Mouse (Mus musculus): ENCODE results near the gene Trmt61a.
A peak's percentile ranks its signal among the peaks of the same experiment; 100 is the strongest.
"Not testable (repeated sequence)": the region's sequence is repeated elsewhere in the genome, so short reads cannot be mapped to it uniquely, and the experiment has no call there.

Trmt61a gene

DNA sequence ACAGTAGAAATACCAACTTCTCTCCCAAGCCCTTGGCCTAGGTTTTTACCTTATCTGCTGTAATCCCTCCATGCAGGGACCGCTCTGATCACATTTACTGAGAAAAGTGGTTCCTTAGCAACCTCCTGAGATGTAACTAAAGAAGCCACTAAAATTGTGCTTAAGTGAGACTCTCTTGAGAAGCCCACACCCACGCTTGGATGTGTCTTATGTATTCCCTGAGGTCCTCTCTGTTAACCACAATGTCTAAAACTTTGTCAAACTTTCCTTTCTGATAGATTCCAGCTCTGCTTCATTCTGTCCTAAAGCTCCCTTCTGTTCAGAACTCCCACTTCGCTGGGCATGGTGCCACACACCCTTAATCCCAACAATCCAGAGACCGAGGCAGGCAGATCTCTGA, 21.6 kb downstream of the Trmt61a start:
- DNase-seq: no peak

DNA sequence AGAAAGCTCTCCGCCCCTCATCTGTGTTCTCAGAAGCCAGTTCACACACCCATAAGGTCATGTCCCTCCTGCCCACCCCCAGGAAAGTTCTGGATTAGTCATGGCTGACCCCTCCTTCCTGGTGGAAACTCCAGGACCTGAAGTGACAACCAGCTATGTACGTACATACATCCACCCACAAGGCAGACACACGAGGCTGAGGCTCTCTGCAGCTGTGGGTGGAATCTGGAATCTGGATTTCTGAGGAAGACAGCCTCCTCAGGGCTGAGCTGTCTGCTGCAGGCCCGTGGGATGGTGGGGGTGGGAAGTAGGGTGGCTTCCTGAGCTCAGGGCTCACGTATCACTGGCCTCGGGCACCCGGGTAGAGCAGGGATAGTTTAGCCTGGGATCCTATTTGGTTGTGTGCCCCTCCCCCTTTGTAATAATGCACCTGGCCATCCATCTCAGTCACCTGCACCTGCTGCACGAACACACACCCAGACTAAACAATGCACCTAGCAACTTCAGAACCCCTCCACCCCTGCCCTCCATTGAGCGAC, 23.1 kb downstream of the Trmt61a start:
- no peak for DNase-seq

DNA sequence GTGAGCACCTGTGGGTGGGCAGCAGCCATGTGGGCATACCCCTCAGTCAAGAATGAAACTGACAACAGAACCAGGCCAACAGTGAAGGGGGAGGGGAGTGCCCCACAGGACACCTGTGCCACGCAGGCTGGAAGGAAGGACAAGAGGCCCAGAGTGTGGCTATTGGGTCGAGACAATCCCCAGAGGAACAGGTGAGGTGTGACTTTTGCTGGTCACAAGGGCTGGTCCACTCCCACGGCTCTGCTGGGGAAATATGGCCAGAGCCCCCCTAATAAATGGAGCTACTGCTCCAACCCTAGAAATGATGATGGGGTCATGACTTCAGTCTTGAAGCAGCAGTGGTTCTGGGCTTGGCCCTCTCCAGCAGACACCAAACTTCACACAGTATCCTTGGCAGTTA, 25.4 kb downstream of the Trmt61a start:
- DNase-seq: no peak

DNA sequence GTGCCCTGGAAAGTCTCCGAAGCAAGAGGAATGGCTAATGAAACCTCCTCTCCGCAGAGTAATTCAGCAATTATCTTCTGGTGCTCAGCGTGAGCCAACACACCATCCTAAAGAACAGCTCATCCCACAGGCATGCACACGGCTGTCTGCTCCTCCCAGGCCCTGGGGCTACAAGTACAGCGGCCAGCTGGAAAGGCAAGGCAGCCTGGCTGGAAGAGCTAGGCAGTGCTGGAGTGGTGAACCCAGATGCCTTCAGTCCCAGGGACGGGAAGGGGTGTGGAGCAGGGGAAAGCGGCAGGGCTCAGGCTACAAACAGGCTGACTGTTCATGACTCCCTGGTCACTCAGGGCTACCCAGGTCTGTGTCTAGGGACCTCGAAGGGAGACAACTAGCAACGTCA, 26.7 kb downstream of the Trmt61a start:
- DNase-seq: no peak

DNA sequence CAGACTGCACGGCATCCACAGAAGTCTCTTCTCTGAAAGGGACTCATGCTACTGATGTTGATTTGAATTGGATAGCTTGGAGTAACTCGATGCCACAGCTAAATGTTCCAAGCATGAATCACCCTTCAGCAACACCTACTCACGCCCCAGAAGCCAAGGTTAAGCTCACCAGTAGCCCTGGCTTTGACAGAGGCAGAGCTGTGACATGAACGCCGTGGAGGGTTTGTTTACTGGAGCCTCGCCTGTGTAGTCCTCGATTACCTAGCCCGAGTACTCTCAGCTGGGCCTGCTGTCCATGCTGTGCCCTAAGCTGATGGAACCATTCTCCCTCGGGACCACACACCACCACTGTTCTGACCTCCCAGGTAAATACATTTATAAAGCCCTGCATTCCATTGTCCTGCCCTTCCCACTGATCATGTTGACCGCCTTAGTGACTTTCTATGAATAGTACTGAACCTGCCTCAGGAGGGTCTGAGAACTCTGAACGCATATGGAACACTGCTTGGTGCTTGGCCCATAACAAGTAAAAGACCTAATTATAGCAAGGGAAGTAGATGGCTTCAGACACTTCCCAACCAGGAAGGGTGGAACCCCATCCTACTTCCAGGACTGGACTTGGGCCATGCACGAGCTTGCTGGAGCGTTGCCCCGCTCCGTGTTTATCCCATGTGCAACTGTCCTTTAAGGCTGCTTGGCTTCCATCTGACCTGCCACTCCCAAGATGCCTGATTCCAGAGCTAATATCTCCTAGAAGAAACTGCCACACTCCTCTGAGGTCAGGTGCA, 27.5 kb downstream of the Trmt61a start:
- peak; percentile 73 for DNase-seq

DNA sequence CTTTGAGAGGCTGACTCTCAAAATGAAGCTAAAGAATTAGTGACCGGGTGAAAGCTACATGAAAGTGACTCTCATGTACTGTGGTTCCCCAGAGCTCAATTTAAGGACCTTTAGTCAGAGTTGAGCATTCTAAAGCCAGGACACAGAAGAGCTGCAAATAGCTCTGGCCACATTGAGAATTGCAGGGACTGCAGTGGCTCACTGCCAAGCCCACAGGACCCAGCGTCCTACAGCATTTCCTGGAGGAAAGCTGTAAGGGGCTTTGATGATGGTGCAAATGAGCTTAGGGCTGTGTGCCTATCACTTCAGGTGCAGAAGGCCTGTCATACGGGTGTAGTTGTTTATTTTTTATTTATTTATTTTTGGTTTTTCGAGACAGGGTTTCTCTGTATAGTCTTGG, 30.3 kb downstream of the Trmt61a start:
- no peak for DNase-seq

DNA sequence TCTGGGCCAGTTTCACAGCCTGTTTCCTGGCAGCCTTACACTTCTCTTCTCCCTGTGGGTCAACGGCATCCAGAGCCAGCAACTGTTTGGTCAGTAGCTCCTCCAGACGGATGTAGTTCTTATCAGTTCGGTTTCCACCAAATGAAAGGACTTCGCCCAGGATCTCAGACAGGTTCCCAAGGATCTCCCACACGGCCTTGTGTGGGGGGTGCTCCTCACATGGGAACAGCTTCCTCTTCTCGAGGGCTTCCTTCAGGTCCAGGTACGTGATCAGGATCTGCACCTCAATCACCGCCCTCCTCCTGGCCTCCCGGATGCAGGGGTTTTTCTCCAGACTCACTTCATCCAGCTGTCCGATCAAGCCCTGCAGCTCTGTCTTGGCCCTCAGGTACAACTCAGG, 32.2 kb downstream of the Trmt61a start:
- DNase-seq: no peak

DNA sequence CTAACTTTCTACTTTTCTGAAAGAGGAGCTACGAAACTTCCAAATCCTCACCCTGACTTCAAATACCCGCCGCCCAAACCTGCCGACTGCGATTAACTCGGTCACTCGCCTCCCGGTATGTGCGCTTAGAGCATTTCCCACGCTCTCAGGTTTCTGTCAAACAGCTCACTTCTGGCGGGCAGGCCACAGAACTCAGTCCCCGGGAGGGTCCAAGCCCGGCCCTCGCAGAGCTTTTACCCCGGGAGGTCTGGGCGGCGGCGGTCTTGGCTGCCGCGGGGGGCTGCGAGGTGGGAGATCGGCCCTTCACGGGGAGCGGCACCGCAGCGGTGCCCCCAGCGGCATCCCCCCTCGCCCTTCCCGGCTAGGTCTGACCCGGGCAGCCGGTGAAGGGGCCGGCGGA, 34.6 kb downstream of the Trmt61a start:
- DNase-seq: no peak

DNA sequence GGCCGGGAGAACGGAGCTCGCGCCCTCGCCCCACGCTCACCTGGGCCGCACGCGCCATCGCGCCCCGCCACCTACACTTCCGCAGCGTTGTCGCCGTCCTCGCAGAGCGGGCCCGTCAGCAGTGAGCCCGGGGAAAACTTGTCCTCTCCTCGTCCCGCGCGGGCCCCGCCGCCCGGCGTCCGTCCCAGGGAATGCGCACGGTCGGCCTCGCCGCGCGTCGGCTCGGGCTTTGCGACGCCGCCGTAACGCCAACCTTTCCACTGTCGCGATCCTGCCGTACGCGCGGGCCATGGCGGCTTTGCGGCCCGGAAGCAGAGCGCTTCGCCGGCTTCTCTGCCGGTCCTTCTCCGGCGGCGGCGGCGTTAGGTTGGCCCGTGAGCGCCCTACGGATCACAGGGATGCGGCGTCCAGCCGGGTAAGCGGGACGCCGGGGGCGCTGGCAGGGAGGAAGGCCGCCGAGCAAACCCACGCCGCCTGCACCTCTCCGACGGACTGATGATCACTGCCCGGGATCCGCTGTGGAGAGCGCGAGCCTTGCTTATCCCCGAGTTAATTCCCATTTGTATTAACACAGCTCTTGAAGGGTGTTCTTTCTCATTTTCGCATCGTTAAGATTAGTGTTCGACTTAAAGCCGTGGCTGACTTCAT, 35.2 kb downstream of the Trmt61a start, which contains the start of the genes Bag5 and Apopt1:
Gene Bag5 (minus strand): TSS at position 254 of the 648 bp plus-strand sequence.
Gene Apopt1 (plus strand): TSS at position 258 of the 648 bp plus-strand sequence.
- DNase-seq: peak; percentile 93

DNA sequence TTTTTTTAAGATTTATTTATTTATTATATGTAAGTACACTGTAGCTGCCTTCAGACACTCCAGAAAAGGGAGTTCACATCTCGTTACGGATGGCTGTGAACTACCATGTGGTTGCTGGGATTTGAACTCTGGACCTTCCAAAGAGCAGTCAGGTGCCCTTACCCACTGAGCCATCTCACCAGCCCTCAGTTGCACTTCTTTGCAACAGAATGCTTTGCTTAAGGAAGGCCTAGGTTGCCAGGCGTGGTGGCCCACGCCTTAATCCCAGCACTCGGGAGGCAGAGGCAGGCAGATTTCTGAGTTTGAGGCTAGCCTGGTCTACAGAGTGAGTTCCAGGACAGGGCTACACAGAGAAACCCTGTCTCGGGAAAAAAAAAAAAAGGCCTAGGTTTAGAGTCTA, 36.0 kb downstream of the Trmt61a start:
- not testable (repeated sequence) for DNase-seq

DNA sequence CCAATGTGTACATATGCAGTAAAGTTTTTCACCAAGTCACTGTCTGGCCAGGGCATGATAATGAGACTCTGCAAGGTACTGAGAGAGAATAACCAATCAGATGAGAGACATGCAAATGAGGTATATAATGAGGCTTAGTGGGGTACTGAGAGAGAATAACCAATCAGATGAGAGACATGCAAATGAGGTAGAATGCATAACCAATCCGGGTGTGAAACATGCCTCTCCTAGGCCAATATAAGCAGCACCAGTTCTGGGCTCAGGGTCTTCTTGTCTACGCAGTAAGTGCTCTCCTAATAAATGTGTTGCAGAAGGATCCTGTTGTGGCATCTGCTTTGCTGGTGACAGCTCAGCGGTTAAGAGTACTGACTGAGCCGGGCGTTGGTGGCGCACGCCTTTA, 38.6 kb downstream of the Trmt61a start:
- no peak for DNase-seq

DNA sequence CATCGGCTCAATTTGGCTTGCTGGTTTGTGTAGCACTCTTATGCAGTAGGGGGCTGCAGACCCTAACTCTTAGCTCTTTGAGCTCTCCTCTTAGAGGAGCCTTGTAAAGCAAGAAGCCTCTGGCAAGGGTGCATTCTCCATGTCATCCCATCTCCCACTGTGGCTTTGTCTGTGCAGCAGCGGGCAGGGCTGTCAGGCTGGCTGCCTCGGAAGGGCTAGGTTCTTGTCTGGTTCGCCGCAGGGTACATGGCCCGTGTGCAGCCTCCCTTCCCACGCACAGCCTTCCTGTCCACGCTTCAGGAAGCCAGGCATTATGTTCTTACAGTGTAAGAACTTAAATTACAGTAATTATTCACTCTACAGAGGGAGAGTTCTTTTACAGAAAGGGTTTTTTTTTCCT, 40.8 kb downstream of the Trmt61a start:
- no peak for DNase-seq

DNA sequence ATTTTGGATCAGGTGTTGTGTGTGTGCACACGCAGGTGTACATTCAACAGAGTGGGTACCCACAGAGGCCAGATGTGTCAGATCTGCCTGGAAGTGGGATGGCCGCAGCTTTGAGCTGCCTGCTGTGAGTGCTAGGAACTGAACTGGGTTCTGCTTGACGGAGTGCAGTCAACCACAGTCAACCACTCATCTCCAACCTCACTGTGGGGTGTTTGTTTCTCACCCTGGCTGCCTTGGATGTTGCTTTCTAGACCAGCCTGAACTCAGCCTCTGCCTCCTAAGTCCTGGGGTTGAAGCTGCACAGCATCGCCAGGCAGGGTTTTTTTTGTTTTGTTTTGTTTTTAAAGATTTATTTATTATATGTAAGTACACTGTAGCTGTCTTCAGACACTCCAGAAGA, 42.3 kb downstream of the Trmt61a start:
- DNase-seq: no peak

DNA sequence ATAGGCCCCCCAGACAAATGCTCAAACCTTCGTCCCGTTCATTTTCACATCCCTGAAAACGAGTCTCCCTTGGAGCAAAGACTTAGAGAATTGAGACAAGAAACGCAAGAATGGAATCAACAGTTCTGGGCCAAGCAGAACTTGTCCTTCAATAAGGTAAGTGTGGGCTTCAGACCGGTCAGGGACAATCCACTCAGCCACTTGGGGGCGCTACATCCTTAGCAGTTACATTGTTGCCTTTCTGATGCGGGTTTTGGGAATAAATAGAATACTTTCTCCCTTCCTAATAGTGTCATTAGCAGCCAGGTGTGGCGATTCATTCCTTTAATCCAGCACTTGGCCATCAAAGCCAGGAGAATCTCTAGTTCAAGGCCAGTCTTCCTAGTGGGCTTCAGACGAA, 44.7 kb downstream of the Trmt61a start:
- peak; percentile 41 for DNase-seq

DNA sequence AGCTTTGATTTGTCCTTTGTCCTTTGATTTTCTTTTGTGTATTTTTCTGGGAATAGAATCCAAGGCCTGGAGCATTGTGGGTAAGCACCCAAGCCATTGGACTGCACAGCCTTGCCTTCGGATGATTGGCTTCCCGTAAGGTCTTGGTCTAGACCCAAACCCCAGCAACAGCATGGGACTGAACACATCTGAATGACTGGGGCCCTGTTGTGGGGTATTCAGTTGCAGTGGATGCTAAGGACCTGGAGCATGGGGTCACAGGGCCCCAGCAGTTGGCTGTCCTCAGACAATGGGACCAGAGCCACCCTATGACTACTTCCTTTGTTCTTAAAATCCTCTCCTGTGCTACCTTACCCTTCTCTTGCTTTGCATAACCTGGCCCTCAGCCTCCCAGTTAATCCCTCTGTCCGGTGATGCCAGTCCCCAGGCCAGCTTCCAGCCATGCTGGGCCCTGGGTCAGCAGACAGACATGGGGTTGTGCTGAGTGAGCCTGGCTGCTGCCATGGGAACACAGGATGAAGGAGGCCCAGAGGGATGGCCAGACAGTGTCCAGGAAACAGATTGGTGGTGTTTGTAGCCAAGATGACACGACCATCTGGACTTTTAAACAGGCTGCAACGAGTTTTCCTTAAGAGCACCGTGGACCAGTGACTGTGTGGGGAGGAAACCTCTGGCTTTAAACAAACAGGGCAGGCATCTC, 46.9 kb downstream of the Trmt61a start:
- DNase-seq: no peak

DNA sequence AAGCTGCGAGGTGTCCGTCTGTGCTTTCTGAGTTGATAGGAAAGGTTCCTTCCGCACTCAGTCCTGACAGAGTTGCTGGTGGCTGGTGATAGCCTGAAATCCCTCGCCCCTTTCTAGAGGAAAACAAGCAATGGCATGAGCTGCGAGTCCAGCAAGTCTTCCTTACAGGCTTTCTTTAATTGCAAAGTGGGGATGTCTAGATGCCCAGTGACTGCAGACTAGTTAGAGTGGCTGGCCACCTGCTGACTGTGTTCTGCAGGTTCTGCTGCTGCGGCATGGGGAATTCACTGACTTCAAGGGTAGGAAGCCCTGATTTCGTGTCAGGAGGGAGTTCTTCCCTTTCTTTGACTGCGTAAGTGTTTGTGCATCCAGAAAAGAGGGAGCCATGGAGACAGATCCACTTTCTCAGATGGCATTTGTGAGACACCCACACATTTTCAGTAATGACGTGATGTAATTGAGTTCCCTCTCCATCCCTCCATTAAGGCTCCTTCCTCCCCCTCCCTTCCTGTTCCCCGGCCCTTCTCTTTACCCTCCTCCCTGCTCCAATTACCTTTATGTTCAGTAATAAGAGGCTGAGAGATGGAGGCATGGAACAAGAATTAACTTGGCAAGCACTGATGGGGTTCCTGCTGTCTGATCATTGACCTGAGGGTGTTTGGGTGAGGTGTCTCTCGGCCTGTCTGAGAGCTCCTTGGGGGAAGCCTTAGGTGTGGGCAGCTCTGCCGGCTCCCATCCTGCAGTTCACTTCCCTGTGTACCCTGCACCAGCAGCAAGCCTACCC, 47.6 kb downstream of the Trmt61a start:
- DNase-seq: no peak

DNA sequence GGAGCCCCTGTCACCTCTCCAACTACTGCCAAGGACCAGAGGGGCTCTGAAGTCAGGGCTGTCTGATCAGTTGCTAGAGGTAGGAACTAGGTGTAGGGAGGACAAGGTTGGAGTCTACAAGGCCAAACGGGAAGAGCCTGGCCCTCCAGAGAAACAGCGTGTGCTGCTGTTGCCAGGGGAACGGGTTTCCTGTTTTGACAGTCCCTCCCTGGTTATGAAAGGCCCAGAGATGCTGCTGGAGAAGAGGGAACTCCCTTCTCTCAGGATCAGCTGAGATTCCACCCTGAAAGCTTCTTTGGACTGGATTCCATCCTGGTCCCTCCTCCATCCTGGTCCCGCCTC, 48.2 kb downstream of the Trmt61a start:
- DNase-seq: no peak

DNA sequence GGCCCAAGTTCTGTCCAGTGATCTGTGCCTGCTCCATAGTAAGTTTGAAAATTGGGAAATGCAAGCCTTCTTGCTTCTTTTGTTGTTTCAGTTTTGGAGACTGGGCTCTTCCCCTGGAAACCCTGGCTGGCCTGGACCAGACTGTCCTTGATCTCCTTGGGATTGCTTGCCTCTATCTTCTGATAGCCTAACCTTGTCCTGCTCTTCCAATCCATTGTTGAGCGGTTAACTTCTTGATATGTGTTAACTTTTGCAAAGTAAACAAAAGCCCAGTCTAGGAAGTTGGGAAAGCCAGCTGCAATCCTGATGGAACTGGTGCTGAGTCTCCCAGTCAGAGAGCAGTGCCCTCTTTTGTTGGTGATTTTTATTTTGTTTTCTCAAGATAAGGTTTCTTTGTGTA, 50.1 kb downstream of the Trmt61a start:
- no peak for DNase-seq

DNA sequence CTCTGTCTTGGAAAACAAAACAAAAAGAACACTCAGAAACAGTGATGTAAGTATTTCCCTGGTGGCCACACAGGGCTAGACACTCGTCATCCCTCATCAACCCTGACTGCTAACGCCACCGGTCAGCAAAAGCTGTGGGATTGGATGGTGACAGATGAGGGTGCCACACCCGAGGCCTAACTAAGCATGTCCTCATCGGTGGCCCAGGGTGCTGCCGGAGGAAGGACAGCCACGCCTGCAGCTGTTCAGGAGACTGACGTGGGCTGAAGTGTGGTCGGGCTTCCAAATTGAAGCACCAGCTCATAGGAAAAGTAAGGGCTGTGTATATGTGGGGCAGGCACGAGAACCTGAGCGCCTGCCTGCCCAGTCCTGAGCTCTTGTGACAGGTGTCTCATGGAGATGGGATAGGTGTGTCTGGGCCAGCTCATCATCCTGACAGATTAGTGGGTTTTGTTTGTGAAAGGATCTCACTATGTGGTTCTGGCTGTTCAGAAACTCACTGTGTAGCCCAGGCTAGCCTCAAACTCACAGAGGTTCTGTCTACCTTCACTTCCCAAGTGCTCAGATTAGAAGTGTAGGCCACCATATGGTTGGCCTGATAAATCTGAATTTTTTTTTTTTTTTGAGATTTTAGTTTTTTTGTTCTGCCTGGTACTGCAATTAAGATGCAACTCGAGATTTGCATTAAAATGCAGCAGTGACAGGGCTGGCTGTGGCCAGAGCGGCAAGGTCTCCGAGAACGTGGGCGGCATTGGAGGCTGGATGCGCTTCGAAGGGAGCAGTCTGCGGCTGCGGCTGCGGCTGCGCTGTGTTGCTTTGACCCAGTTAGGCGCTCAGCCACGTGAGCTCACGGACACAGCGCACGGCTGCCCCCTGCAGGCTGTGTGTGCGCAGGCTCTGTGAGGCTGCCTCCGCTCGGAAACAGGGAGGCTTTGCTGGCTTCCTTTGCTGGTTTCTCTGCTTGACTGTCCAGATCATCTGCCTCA, 54.2 kb downstream of the Trmt61a start:
- DNase-seq: peak; percentile 89

DNA sequence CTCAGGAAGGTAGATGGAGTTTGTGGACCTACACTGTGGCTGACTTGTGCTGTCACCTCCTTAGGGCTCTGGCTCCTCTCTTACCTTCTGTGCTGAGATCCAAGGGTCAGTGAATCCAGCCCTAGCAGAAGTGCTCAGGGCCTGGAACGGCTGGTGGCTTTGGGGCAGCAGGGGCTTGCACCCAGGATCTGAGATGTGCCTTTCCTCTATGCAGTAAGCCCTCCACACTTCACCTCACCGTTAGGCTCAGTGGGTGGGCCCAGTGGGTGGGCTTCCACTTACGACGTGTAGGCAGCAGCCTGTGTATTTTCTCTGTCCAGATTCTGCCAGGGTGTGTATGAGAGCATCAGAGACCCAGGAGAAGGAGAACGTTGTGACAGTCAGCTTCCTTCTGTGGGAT, 55.0 kb downstream of the Trmt61a start:
- no peak for DNase-seq

Measured in kidney, adult 18-20 months (tissue).